Mouse (Mus musculus): ENCODE data around the gene Vsig8.

Vsig8 gene

DNA sequence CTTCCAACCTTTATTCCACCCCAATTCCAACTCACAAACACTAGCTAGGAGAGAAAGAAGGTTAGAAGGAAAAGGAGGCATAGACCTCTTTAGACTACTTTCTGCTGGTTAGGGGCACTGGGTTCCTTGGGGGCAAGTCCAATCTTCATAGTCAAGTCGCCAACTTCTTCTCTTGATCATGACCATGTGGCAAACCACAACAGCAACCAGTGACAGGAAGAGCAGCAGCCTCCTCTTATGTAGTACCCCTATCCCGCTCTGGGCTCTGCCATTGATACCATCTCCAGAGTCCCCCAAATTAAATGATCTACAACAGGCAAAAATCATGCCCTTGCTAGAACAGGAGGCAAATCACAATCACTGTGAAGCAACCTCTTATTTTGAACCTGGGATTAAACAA is 38.2 kb downstream of the Vsig8 start:
- DNase-seq = no peak

DNA sequence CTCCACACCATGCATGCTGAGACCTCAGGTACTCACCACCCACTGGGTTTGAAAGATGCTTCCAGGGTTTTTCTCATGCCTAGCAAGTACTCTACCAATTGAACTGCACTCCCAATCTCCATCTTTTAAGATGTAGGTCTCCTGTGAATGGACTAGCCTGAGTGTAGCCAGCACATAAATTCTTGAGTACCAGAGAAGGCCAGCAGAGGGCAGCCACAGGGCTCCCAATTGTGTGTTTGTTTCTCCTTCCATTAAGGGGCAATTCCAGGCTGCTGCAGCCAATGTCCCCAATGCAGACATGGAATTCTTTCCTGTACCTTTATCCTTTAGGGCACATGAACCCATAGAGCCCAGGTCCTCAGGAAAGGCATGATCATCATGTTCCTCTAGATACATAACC is 38.8 kb downstream of the Vsig8 start:
- DNase-seq = peak; percentile 25 to 37

DNA sequence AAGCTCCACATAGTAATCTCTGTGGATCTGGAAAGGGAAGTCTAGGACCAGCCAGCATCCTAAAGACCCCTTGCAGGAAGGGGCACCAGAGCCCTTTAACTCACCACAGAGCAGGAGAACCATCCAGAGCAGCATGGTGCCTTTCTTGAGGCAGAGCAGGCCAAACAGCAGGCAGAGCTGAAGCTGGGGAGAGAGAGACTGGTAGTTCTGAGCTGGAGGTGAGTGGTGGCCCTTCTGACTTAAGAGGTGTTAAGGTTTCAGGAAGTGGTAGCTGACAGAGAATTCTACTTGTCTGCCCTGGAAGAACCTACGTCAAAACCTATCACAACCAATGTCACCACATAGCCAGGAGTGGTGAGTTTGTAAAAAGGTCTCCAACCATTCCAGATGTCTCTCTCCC is 46.6 kb downstream of the Vsig8 start, which contains the start of gene Fcrl6:
Gene Fcrl6 (minus strand): TSS at position 226 of the 400 bp plus-strand sequence.
- no peak for DNase-seq

DNA sequence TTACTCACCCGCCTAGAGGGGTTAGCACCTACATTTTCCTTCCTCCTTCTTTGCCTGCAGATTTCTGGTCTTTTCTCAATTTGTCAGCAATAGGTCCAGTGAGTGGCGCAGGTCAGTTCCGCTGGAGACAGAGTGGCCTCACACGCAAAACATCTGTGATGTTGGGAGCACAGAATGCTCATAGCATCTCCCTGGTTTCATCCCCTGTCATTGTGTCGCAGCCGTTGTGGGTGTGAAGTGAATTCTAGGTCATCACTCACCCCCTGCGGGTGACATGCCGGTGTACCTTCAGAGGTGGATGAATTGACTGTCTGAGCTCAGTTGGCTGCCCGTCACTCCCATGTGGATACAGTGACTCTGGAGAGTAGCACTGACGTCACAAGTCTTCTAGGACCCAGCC is 55.6 kb downstream of the Vsig8 start:
- no peak for DNase-seq

DNA sequence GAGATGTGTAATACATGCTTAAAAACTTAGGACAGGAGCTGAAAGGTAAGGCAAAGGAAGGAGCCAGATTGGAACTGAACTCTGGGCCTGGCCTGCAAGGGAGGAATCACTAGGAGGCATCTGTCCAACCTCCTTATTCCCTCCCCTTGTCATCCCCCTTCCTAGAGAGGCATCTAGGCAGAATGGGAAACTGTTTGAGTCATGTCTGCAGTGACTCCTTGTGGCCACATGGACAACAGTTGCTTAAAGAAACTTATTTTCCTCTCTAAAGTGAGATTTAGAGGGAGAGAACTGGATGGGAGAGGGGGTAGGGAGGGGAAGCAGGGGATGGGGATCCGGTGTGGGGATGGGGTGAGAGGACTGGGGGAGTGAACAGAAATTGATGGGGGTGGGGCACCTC is 57.0 kb downstream of the Vsig8 start:
- DNase-seq = no peak

Data from lung, adult 18-20 months (tissue).